Mouse (Mus musculus) heart, embryonic 15.5 days (tissue): Measurements from ENCODE around the gene Ubqln1. TPM values are rescaled to one million over a fixed set of nuclear protein-coding genes. Genes with fewer than 3 reads are reported as not detected.
"Not testable (repeated sequence)": the region's sequence is repeated elsewhere in the genome, so short reads cannot be mapped to it uniquely, and the experiment has no call there.

ENCODE experiments used
- ATAC-seq: fragments of 200-750 bp; cut with Nextera tagmentation; replicated peaks from 2 replicates; pipeline ENCODE4 v1.8.0; 2017; ENCODE audit warnings: low read depth, moderate TSS enrichment; ENCODE audit not compliant: insufficient number of reproducible peaks, insufficient read depth, low FRiP score
- H3K27ac ChIP-seq: fragments of 300-500 bp; sonication (generic); 2 replicates; pipeline ENCODE4 v1.5.1; 2015; ENCODE audit warnings: mild to moderate bottlenecking, inconsistent platforms
- H3K27me3 ChIP-seq: fragments of 300-500 bp; sonication (generic); 2 replicates; pipeline ENCODE4 v1.6.1; 2015; ENCODE audit warnings: inconsistent platforms
- H3K36me3 ChIP-seq: fragments of 300-500 bp; sonication (generic); 2 replicates; pipeline ENCODE4 v1.6.1; 2015; ENCODE audit warnings: mild to moderate bottlenecking, inconsistent platforms
- H3K4me1 ChIP-seq: fragments of 300-500 bp; sonication (generic); replicated peaks from 2 replicates; pipeline ENCODE4 v1.6.1; 2015; ENCODE audit warnings: inconsistent platforms
- H3K4me2 ChIP-seq: fragments of 300-500 bp; sonication (generic); 2 replicates; pipeline ENCODE4 v1.6.1; 2015; ENCODE audit warnings: inconsistent platforms, mild to moderate bottlenecking, moderate library complexity
- H3K4me3 ChIP-seq: fragments of 300-500 bp; sonication (generic); 2 replicates; pipeline ENCODE4 v1.5.1; 2015; ENCODE audit warnings: mild to moderate bottlenecking, inconsistent platforms
- H3K9ac ChIP-seq: fragments of 300-500 bp; sonication (generic); 2 replicates; pipeline ENCODE4 v1.6.1; 2015; ENCODE audit warnings: mild to moderate bottlenecking, inconsistent platforms
- H3K9me3 ChIP-seq: fragments of 300-500 bp; sonication (generic); replicated peaks from 2 replicates; pipeline ENCODE4 v1.6.1; 2016; ENCODE audit warnings: inconsistent platforms
- WGBS: fragments of 180-500 bp; shearing (Covaris S2); methylation state at CpG from one replicate; pipeline ENCODE4 v1.1.7; 2015; ENCODE audit warnings: mixed read lengths; 5-methylcytosine and 5-hydroxymethylcytosine counted together
- polyA plus RNA-seq: library from polyadenylated mRNA; unstranded; fragments of >200 nt; fragmentation: Nextera tagmentation; extraction: Ambion mirVana; gene quantifications from 2 replicates; pipeline ENCODE4 v1.2.1, GENCODE M21; 2015

Ubqln1 gene
- polyA plus RNA-seq, 1 experiment from 2014 or later, result 68.4 TPM

DNA sequence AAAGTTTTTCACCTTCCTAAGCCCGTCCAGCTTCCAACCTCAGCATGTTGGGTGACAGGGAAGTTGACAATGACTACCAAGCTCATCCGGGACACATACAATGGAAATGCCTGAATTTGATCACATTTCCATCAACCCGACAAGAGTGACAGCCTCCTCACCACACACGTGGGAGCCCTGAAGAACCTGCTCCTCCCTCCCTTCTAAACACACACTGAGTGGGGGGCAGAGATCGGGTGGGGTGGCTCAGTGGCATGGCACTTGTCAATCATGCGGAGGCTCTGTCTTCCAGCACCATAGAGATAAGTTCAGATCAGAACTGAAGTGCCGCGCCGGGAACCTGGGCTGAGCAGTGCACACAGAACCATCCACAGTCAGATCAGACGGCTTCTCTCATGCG is 65.0 kb downstream of the Ubqln1 start:
- ATAC-seq, result no peak
- H3K9ac ChIP-seq, result no peak overlapping the region
- WGBS, result 69% methylated on average over 11 of the region's 11 CpGs
- no peak overlapping the region for H3K4me2 ChIP-seq
- no peak overlapping the region for H3K4me3 ChIP-seq
- peaks cover 4% of the 10 kb centered on the region for H3K4me1 ChIP-seq
- H3K27me3 ChIP-seq, result no peaks in the 10 kb centered on the region
- H3K9me3 ChIP-seq, result no peaks in the 10 kb centered on the region
- H3K27ac ChIP-seq, result no peak overlapping the region
- H3K36me3 ChIP-seq, result no peaks in the 10 kb centered on the region

DNA sequence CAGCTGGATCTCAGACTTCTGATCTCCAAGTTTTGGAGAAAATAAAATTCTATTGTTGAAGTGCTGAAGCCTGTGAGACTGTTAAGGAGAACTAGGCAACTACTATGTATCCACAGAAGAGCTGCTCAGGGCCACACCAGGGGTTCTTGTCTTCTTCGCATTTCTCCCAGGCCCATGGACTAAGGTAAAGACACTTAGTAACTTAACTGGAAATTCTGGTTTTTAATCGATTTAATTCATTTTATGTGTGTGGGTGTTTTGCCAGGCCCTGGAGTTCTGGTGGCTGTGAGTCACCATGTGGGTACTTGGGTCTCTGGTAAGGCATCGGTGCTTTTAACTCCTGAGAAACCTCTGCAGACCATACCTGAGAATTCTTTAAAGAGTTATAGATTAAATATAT is 65.8 kb downstream of the Ubqln1 start:
- Histone ChIP-seq H3K4me3 (no peak overlapping the region), H3K36me3 (no peaks in the 10 kb centered on the region), H3K9me3 (no peaks in the 10 kb centered on the region), H3K9ac (no peak overlapping the region), H3K4me2 (no peak overlapping the region), H3K27ac (no peak overlapping the region), H3K27me3 (no peaks in the 10 kb centered on the region), H3K4me1 (peaks cover 4% of the 10 kb centered on the region)
- ATAC-seq, result no peak
- 87% methylated on average over 3 of the region's 3 CpGs for WGBS

DNA sequence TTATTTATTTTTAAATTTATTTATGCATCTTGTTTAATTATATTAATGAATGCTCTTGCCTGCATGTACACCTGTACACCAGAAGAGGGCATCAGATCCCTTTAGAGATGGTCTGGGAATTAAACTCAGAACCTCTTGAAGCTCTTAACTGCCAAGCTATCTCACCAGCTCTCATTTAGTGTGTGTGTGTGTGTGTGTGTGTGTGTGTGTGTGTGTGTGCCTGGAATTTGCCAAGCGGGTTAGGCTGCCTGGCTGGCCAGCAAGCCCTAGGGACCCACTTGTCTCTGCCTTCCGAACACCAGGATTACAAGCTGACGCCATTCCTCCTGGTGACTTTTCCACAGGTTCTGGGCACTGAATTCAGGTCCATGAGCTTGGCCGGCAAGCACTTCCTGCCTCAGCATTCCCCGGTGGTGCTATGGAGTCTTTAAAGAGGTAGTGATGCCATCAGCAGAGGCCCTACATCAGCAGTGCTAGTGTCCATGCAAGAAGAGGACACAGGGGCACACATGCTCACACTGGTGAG is 66.4 kb downstream of the Ubqln1 start:
- no peak overlapping the region for H3K9ac ChIP-seq

DNA sequence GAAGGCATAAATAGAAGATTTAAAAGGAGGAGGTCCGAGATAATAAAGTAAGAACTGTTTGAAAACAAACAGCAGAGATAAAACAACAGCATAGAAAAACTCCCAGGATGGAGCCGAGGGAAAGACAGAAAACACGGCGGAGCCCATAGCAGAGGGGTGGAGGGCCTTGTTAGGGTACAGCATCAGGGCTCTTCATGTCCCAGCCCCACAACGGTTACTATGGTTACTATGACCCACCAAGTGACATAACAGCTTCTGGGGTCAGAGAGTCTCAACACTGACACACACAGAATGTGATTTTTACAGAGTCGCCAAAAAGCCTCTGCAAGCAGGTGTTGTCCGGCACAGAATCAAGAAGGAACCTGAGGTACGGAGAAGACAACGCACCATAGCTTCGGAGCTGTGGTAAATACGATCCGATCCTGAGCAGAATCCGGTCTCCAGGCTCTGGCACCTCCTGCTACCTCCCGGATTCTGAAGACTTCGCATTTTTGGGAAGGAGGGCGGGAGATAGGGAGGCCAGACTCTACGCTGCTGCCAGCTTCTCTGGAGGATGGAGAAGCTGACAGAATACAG is 67.1 kb downstream of the Ubqln1 start:
- Histone ChIP-seq H3K4me2 (peak overlapping the region; percentile 87), H3K27ac (no peak overlapping the region), H3K9ac (0 out of 2 replicates have a peak overlapping the region, but pooled peaks have one; percentile 25), H3K4me1 (peaks cover 4% of the 10 kb centered on the region), H3K9me3 (no peaks in the 10 kb centered on the region), H3K27me3 (no peaks in the 10 kb centered on the region), H3K4me3 (peak overlapping the region; percentile 49), H3K36me3 (no peaks in the 10 kb centered on the region)
- WGBS, result 1% methylated on average over 17 of the region's 17 CpGs
- peak; percentile 58 for ATAC-seq

More for the DNA sequence above, 66.4 kb downstream of the Ubqln1 start:
- H3K4me2 ChIP-seq, result peak overlapping the region; percentile 87
- no peaks in the 10 kb centered on the region for H3K27me3 ChIP-seq
- peak overlapping the region; percentile 49 for H3K4me3 ChIP-seq
- H3K27ac ChIP-seq, result no peak overlapping the region
- no peak; the same call in 1 of the 2 replicates for ATAC-seq
- no peaks in the 10 kb centered on the region for H3K36me3 ChIP-seq
- no peaks in the 10 kb centered on the region for H3K9me3 ChIP-seq
- WGBS, result 35% methylated on average over 5 of the region's 5 CpGs
- H3K4me1 ChIP-seq, result peaks cover 4% of the 10 kb centered on the region

GRCm38 (mm10) chr13:58147760-58148159 is 67.7 kb downstream of the Ubqln1 start:
- ATAC-seq, result no peak
- Histone ChIP-seq H3K27ac (no peak overlapping the region), H3K36me3 (no peaks in the 10 kb centered on the region), H3K9me3 (no peaks in the 10 kb centered on the region), H3K4me2 (no peak overlapping the region), H3K27me3 (no peaks in the 10 kb centered on the region), H3K4me1 (peaks cover 4% of the 10 kb centered on the region), H3K9ac (no peak overlapping the region), H3K4me3 (no peak overlapping the region)
- 80% methylated on average over 1 of the region's 1 CpGs for WGBS

DNA sequence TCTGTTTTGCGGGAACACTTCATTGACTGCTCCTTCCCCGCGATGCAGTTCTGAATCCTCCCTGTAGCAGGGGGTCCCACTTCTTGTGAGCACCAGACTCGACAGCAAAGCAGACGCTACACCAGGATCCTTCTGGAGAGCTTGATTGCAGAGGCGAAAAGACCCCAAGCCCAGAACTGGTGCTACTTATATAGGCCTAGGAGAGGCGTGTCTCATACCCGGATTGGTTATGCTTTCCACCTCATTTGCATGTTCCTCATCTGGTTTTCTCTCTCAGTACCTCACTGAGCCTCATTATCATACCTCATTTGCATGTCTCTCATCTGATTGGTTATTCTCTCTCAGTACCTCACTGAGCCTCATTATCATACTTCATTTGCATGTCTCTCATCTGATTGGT is 68.8 kb downstream of the Ubqln1 start:
- H3K27ac ChIP-seq, H3K4me3 ChIP-seq, H3K27me3 ChIP-seq, H3K9me3 ChIP-seq, H3K36me3 ChIP-seq, H3K4me2 ChIP-seq, ATAC-seq, H3K9ac ChIP-seq, H3K4me1 ChIP-seq: not testable (repeated sequence)
- 93% methylated on average over 8 of the region's 8 CpGs for WGBS

GRCm38 (mm10) chr13:58131692-58132091 is 83.8 kb downstream of the Ubqln1 start:
- H3K27ac ChIP-seq, result no peak overlapping the region
- H3K4me2 ChIP-seq, result no peak overlapping the region
- H3K36me3 ChIP-seq, result no peaks in the 10 kb centered on the region
- H3K4me1 ChIP-seq, result peaks cover 8% of the 10 kb centered on the region; the same call in 1 of the 2 replicates
- 40% methylated on average over 3 of the region's 3 CpGs for WGBS
- H3K4me3 ChIP-seq, result no peak overlapping the region
- ATAC-seq, result no peak
- H3K9ac ChIP-seq, result no peak overlapping the region
- H3K27me3 ChIP-seq, result no peaks in the 10 kb centered on the region
- H3K9me3 ChIP-seq, result no peaks in the 10 kb centered on the region

DNA sequence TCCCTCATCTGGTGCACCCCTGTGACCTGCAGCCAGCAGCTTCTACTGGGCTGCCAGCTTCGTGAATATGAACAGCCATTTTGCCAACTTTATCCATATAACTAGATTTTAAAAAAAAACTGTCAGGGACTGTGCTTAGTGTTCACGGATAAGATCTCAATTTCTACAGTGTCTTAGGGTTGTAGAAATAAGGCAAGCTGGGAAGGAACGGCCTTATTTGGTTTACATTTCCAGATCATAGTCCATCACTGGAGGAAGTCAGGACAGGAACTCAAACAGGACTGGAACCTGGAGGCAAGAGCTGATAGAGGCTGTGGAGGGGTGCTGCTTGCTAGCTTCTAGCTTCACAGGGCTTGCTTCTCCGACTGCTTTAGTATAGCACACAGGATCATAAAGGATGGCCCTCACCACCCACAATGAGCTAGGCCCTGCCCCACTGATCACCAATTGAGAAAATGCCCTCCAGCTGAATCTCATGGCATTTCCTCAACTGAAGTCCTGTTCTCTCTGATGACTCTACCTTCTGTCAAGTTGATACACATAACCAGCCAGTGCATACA is 85.7 kb downstream of the Ubqln1 start:
- peak overlapping the region; percentile 98 for H3K9ac ChIP-seq
- no peaks in the 10 kb centered on the region for H3K36me3 ChIP-seq
- H3K27ac ChIP-seq, result peak overlapping the region; percentile 95
- no peak for ATAC-seq
- H3K4me1 ChIP-seq, result peaks cover 20% of the 10 kb centered on the region
- no peaks in the 10 kb centered on the region for H3K27me3 ChIP-seq
- peak overlapping the region; percentile 92 for H3K4me3 ChIP-seq
- WGBS, result 28% methylated on average over 4 of the region's 4 CpGs
- H3K4me2 ChIP-seq, result peak overlapping the region; percentile 66
- H3K9me3 ChIP-seq, result no peaks in the 10 kb centered on the region

GRCm38 (mm10) chr13:58128768-58129671 is 86.4 kb downstream of the Ubqln1 start:
- Histone ChIP-seq H3K27ac (peak overlapping the region; percentile 95), H3K27me3 (no peaks in the 10 kb centered on the region), H3K9ac (peak overlapping the region; percentile 98), H3K9me3 (no peaks in the 10 kb centered on the region), H3K36me3 (no peaks in the 10 kb centered on the region), H3K4me1 (peaks cover 23% of the 10 kb centered on the region), H3K4me3 (peak overlapping the region; percentile 92), H3K4me2 (peak overlapping the region; percentile 66)
- WGBS, result under 1% methylated on average over 83 of the region's 83 CpGs
- peak; percentile 96 for ATAC-seq

DNA sequence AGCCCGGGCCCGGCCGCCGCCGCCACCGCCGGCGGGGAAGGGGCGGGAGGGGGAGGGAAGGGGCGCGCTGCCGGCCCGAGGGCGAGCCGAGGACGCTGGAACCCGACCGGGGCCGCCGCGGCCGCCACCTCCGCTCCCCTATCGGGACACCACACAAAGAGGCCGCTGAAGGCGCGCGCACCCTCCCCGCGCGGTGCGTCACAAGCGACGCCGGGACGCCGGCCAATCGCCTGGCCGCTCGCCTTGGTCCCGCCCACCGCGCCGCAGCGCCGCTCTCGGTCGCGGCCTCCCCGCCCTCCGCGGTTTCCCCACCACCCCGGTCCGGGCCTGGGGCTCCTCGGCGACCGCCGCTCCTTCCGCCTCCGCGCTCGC is 87.1 kb downstream of the Ubqln1 start, which contains the start of gene Hnrnpa0:
Hnrnpa0 (minus strand) TSS at position 161 of the 372 bp plus-strand sequence.
- H3K4me1 ChIP-seq, result peaks cover 29% of the 10 kb centered on the region
- H3K36me3 ChIP-seq, result no peaks in the 10 kb centered on the region
- 2% methylated on average over 47 of the region's 62 CpGs for WGBS
- H3K4me2 ChIP-seq, result peak within 1 kb of the TSS; percentile 69
- H3K9ac ChIP-seq, result peak within 1 kb of the TSS; percentile 98
- H3K9me3 ChIP-seq, result no peaks in the 10 kb centered on the region
- ATAC-seq, result peak; percentile 93
- peak within 1 kb of the TSS; percentile 95 for H3K27ac ChIP-seq
- no peaks in the 10 kb centered on the region for H3K27me3 ChIP-seq
- H3K4me3 ChIP-seq, result peak within 1 kb of the TSS; percentile 92

DNA sequence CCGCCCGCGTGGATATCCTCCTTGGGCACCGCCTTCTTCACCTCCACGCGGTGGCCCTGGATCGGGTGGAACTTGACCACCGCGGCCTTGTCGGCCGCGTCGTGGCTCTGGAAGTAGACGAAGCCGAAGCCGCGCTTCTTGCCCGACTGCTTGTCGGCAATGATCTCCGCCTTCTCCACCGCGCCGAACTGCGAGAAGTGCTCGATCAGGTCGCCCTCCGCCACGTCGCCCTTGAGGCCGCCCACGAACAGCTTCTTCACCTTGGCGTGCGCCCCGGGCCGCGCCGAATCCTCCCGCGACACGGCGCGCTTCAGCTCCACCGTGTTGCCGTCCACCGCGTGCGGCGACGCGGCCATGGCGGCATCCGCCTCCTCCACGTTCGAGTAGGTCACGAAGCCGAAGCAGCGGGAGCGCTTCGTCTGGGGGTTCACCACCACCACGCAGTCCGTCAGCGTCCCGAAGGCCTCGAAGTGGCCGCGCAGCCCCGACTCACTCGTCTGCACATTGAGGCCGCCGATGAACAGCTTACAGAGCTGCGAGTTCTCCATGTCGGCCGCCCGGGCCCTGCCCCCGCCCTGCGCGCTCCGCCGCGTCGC is 87.6 kb downstream of the Ubqln1 start:
- Histone ChIP-seq H3K4me2 (peak overlapping the region; percentile 69), H3K27ac (peak overlapping the region; percentile 95), H3K36me3 (no peaks in the 10 kb centered on the region), H3K9me3 (no peaks in the 10 kb centered on the region), H3K4me1 (peaks cover 33% of the 10 kb centered on the region), H3K27me3 (no peaks in the 10 kb centered on the region), H3K9ac (peak overlapping the region; percentile 98), H3K4me3 (peak overlapping the region; percentile 92)
- WGBS, result under 1% methylated on average over 80 of the region's 81 CpGs
- peak; percentile 29; the same call in 1 of the 2 replicates for ATAC-seq
